Mouse (Mus musculus) liver, embryonic 13.5 days (tissue): ENCODE measurements around the gene Immp2l. TPM values are rescaled to one million over a fixed set of nuclear protein-coding genes. Genes with fewer than 3 reads are reported as not detected.

Source experiments
- ATAC-seq: fragments of 200-750 bp; cut with Nextera tagmentation; 2 replicates; pipeline ENCODE4 v1.8.0; 2017; ENCODE audit warnings: low read depth, mild to moderate bottlenecking, moderate number of reproducible peaks, moderate library complexity
- DNase-seq: peaks from one replicate; pipeline ENCODE4 v3.0.0; 2022
- H3K27ac ChIP-seq: fragments of 300-500 bp; sonication (generic); 2 replicates; pipeline ENCODE4 v1.5.1; 2015; ENCODE audit warnings: moderate library complexity, mild to moderate bottlenecking, inconsistent platforms
- H3K27me3 ChIP-seq: fragments of 300-500 bp; sonication (generic); 2 replicates; pipeline ENCODE4 v1.6.1; 2015; ENCODE audit warnings: mild to moderate bottlenecking, inconsistent platforms
- H3K36me3 ChIP-seq: fragments of 300-500 bp; sonication (generic); 2 replicates; pipeline ENCODE4 v1.6.1; 2015; ENCODE audit warnings: mild to moderate bottlenecking, inconsistent platforms
- H3K4me1 ChIP-seq: fragments of 300-500 bp; sonication (generic); replicated peaks from 2 replicates; pipeline ENCODE4 v1.6.1; 2015; ENCODE audit warnings: inconsistent platforms
- H3K4me2 ChIP-seq: fragments of 300-500 bp; sonication (generic); 2 replicates; pipeline ENCODE4 v1.6.1; 2015; ENCODE audit warnings: inconsistent platforms, mild to moderate bottlenecking, moderate library complexity
- H3K4me3 ChIP-seq: fragments of 300-500 bp; sonication (generic); replicated peaks from 2 replicates; pipeline ENCODE4 v1.5.1; 2015; ENCODE audit warnings: mild to moderate bottlenecking, inconsistent platforms
- H3K9ac ChIP-seq: fragments of 300-500 bp; sonication (generic); 2 replicates; pipeline ENCODE4 v1.6.1; 2015; ENCODE audit warnings: mild to moderate bottlenecking, inconsistent platforms
- H3K9me3 ChIP-seq: fragments of 300-500 bp; sonication (generic); replicated peaks from 2 replicates; pipeline ENCODE4 v1.6.1; 2016; ENCODE audit warnings: inconsistent platforms
- WGBS: fragments of 180-500 bp; shearing (Covaris S2); methylation state at CpG from one replicate; pipeline ENCODE4 v1.1.7; 2015; ENCODE audit not compliant: insufficient replicate concordance; 5-methylcytosine and 5-hydroxymethylcytosine counted together
- polyA plus RNA-seq: library from polyadenylated mRNA; unstranded; fragments of >200 nt; fragmentation: Nextera tagmentation; extraction: Ambion mirVana; gene quantifications from 2 replicates; pipeline ENCODE4 v1.2.1, GENCODE M21; 2015

Immp2l gene
- polyA plus RNA-seq, 1 experiment from 2014 or later, result 10.8 TPM

GRCm38 (mm10) chr12:41486331-41486730 lies 462.4 kb downstream of the Immp2l start, which contains the start of gene Lrrn3:
Lrrn3 (minus strand) TSS chr12:41486431.
- Histone ChIP-seq H3K36me3 (no peaks in the 10 kb centered on the region), H3K4me2 (peak within 1 kb of the TSS; percentile 20), H3K9ac (no peak within 1 kb of the TSS), H3K9me3 (no peaks in the 10 kb centered on the region), H3K4me1 (no peaks in the 10 kb centered on the region), H3K27me3 (0 out of 2 replicates have a peak, but pooled peaks cover 4% of the 10 kb centered on the region), H3K27ac (no peak within 1 kb of the TSS), H3K4me3 (0 out of 2 replicates have a peak within 1 kb of the TSS, but pooled peaks have one; percentile 9)
- ATAC-seq (no peak), DNase-seq (no peak)
- WGBS, result 87% methylated on average over 1 of the region's 1 CpGs

- no peaks in the 10 kb centered on the region for H3K9me3 ChIP-seq
- no peaks in the 10 kb centered on the region for H3K36me3 ChIP-seq
- 22% methylated on average over 5 of the region's 5 CpGs for WGBS
- H3K4me3 ChIP-seq, result no peak overlapping the region
- H3K27ac ChIP-seq, result no peak overlapping the region
- no peak overlapping the region for H3K4me2 ChIP-seq
- ATAC-seq, result no peak
- 0 out of 2 replicates have a peak, but pooled peaks cover 4% of the 10 kb centered on the region for H3K27me3 ChIP-seq
- H3K4me1 ChIP-seq, result no peaks in the 10 kb centered on the region
- H3K9ac ChIP-seq, result no peak overlapping the region
- no peak for DNase-seq
These were observed 463.1 kb downstream of the Immp2l start for GRCm38 (mm10) chr12:41487005-41487404.

GRCm38 (mm10) chr12:41494620-41495019 lies 470.7 kb downstream of the Immp2l start:
- Histone ChIP-seq H3K4me3 (no peak overlapping the region), H3K4me1 (no peaks in the 10 kb centered on the region), H3K9ac (no peak overlapping the region), H3K27me3 (no peaks in the 10 kb centered on the region), H3K36me3 (no peaks in the 10 kb centered on the region), H3K27ac (no peak overlapping the region), H3K4me2 (no peak overlapping the region), H3K9me3 (no peaks in the 10 kb centered on the region)
- ATAC-seq, result no peak
- WGBS, result 33% methylated on average over 10 of the region's 10 CpGs
- no peak for DNase-seq

GRCm38 (mm10) chr12:41500049-41500820 lies 476.3 kb downstream of the Immp2l start:
- Histone ChIP-seq H3K4me2 (no peak overlapping the region), H3K9ac (no peak overlapping the region), H3K27ac (no peak overlapping the region), H3K36me3 (no peaks in the 10 kb centered on the region), H3K4me1 (no peaks in the 10 kb centered on the region), H3K27me3 (no peaks in the 10 kb centered on the region), H3K9me3 (no peaks in the 10 kb centered on the region), H3K4me3 (no peak overlapping the region)
- DNase-seq (no peak), ATAC-seq (no peak)
- WGBS, result 65% methylated on average over 9 of the region's 9 CpGs

GRCm38 (mm10) chr12:41508610-41509009 lies 484.7 kb downstream of the Immp2l start:
- 61% methylated on average over 4 of the region's 4 CpGs for WGBS
- no peaks in the 10 kb centered on the region for H3K4me1 ChIP-seq
- ATAC-seq, result no peak
- H3K27me3 ChIP-seq, result no peaks in the 10 kb centered on the region
- no peaks in the 10 kb centered on the region for H3K9me3 ChIP-seq
- no peak overlapping the region for H3K27ac ChIP-seq
- DNase-seq, result no peak
- H3K4me3 ChIP-seq, result no peak overlapping the region
- H3K36me3 ChIP-seq, result no peaks in the 10 kb centered on the region
- H3K4me2 ChIP-seq, result no peak overlapping the region
- no peak overlapping the region for H3K9ac ChIP-seq

DNA sequence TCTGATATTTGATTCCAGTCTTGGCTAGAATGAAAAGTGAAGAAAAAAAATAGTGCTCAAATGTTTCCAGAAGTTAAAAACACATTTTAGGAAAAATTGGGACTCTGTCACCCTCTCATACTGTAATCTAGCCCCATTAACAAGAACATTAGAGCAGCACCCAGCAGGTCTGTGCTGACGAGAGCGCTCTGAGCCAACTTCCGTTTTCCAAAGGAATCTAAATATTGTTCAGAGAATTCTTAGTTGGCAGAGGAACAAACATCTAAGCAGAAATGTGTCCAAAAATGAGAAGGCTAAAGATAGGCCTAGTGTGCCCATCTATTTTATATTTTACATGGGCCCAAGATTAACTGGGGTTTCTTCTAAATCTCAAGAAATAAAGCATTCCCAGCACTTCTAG lies 486.7 kb downstream of the Immp2l start:
- Histone ChIP-seq H3K4me3 (no peak overlapping the region), H3K4me2 (no peak overlapping the region)
- WGBS, result 80% methylated on average over 3 of the region's 3 CpGs

DNA sequence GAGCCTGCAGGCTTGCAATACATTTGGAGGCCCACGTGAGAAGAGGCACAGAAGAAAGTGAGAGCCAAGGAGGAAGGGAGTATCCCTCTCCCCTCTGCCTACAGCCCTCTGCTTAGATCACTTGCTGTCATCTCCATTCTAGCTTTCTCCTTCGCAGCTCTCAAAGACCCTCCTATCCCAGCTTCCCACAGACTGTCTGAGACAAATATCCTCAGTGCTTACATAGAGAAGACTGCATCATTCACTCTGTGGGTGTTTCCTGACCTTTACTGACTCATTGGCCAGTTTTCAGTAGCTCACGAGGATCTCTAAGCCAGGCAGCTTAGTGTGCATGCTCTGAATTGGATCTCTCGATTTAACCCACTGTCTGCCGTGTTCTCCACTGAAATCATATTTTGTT lies 495.0 kb downstream of the Immp2l start:
- WGBS, result 47% methylated on average over 5 of the region's 5 CpGs
- Histone ChIP-seq H3K4me3 (no peak overlapping the region), H3K27ac (no peak overlapping the region), H3K9ac (no peak overlapping the region), H3K4me1 (no peaks in the 10 kb centered on the region), H3K4me2 (no peak overlapping the region), H3K9me3 (no peaks in the 10 kb centered on the region), H3K36me3 (no peaks in the 10 kb centered on the region), H3K27me3 (no peaks in the 10 kb centered on the region)
- no peak for DNase-seq
- ATAC-seq, result no peak

More for the DNA sequence above, 486.7 kb downstream of the Immp2l start:
- H3K4me1 ChIP-seq, result no peaks in the 10 kb centered on the region
- no peaks in the 10 kb centered on the region for H3K36me3 ChIP-seq
- H3K27ac ChIP-seq, result no peak overlapping the region
- H3K9ac ChIP-seq, result no peak overlapping the region
- no peaks in the 10 kb centered on the region for H3K27me3 ChIP-seq
- DNase-seq (no peak), ATAC-seq (no peak)
- no peaks in the 10 kb centered on the region for H3K9me3 ChIP-seq

DNA sequence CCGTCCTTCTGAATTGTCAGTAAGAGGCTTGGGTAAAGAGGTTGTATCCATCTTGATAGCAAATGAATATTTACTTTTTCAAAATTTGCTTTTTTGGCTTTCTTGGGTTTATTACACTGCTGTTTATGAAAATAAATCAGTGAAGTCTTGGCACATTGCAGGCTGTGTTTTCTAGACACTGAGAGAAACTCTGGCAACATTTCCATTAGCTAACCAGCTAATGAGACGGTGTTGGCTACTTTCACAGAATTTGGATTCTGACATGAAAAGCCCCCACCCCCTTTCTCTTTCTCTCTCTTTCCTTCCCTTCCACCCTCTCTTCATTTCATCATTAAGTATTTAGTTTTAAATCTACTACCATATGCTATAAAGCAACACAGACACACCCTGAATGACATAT lies 496.4 kb downstream of the Immp2l start:
- Histone ChIP-seq H3K4me2 (no peak overlapping the region), H3K4me3 (no peak overlapping the region), H3K27ac (no peak overlapping the region), H3K36me3 (no peaks in the 10 kb centered on the region), H3K4me1 (no peaks in the 10 kb centered on the region), H3K9ac (no peak overlapping the region), H3K27me3 (no peaks in the 10 kb centered on the region), H3K9me3 (no peaks in the 10 kb centered on the region)
- no peak for ATAC-seq
- WGBS, result 62% methylated on average over 2 of the region's 2 CpGs
- DNase-seq, result no peak

DNA sequence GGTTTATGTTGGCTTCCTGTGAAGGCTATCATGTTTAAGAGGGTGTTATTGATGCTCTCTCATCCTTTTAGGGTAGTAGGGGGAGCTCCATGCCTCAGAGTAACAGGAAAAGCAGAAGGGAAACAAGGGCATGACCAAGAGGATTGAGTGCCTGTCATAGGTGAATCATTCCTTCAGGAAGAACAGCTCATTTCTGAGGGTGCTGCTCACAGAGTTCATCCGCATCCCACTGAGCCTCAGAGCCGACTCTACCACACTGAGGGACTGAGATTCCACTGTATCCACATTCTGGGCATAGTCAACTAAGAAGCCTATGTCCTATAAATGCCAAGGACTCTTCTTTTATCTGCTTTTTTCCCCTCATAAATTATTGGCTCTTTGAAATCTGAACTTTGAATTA lies 497.8 kb downstream of the Immp2l start:
- Histone ChIP-seq H3K27ac (no peak overlapping the region), H3K27me3 (no peaks in the 10 kb centered on the region), H3K4me3 (no peak overlapping the region), H3K9me3 (no peaks in the 10 kb centered on the region), H3K9ac (no peak overlapping the region), H3K36me3 (no peaks in the 10 kb centered on the region), H3K4me2 (no peak overlapping the region), H3K4me1 (no peaks in the 10 kb centered on the region)
- DNase-seq, result no peak
- ATAC-seq, result no peak
- 61% methylated on average over 2 of the region's 2 CpGs for WGBS

- DNase-seq (no peak), ATAC-seq (no peak)
- no peak overlapping the region for H3K4me2 ChIP-seq
- no peaks in the 10 kb centered on the region for H3K4me1 ChIP-seq
- WGBS, result 58% methylated on average over 2 of the region's 2 CpGs
- no peaks in the 10 kb centered on the region for H3K9me3 ChIP-seq
- no peaks in the 10 kb centered on the region for H3K27me3 ChIP-seq
- no peak overlapping the region for H3K4me3 ChIP-seq
- H3K9ac ChIP-seq, result no peak overlapping the region
- H3K36me3 ChIP-seq, result no peaks in the 10 kb centered on the region
- H3K27ac ChIP-seq, result no peak overlapping the region
These were observed 502.8 kb downstream of the Immp2l start for GRCm38 (mm10) chr12:41526688-41527087.

DNA sequence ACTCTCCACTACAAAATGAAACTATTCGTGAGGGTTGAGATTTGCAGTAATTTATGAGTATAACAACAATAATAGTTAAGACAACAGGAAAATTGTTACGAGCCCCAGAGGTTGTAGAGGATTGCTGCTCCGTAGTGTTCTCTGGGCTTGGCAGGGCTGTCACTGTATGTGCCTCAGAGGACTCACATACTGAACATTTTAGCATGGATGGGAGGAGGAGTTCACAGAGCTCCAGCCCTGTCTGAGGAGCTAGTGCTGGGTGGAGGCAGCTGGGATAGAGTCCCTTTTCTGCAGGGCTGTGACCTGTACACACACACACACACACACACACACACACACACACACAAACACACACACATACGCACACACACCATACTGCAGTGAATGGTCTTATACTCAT lies 504.5 kb downstream of the Immp2l start:
- H3K9me3 ChIP-seq, result no peaks in the 10 kb centered on the region
- no peak overlapping the region for H3K27ac ChIP-seq
- WGBS, result 63% methylated on average over 4 of the region's 4 CpGs
- H3K4me2 ChIP-seq, result no peak overlapping the region
- no peak overlapping the region for H3K9ac ChIP-seq
- no peaks in the 10 kb centered on the region for H3K36me3 ChIP-seq
- no peak for ATAC-seq
- no peak overlapping the region for H3K4me3 ChIP-seq
- H3K4me1 ChIP-seq, result no peaks in the 10 kb centered on the region
- H3K27me3 ChIP-seq, result no peaks in the 10 kb centered on the region
- DNase-seq, result no peak

- 68% methylated on average over 5 of the region's 5 CpGs for WGBS
- H3K27me3 ChIP-seq, result no peaks in the 10 kb centered on the region
- H3K9ac ChIP-seq, result no peak overlapping the region
- H3K4me1 ChIP-seq, result no peaks in the 10 kb centered on the region
- no peak overlapping the region for H3K4me3 ChIP-seq
- ATAC-seq, result no peak
- no peak overlapping the region for H3K4me2 ChIP-seq
- no peaks in the 10 kb centered on the region for H3K36me3 ChIP-seq
- no peaks in the 10 kb centered on the region for H3K9me3 ChIP-seq
- no peak overlapping the region for H3K27ac ChIP-seq
- no peak for DNase-seq
These were observed 516.1 kb downstream of the Immp2l start for GRCm38 (mm10) chr12:41539989-41540388.
